Mouse (Mus musculus): Measurements from ENCODE around the gene Crybg1. TPM values are rescaled to one million over a fixed set of nuclear protein-coding genes. Genes with fewer than 3 reads are reported as not detected.
A peak's percentile ranks its signal among the peaks of the same experiment; 100 is the strongest.

Gene Crybg1
- total and polyA plus RNA-seq, 3 experiments, result 0.04 to 0.14 TPM; not detected in 1

DNA sequence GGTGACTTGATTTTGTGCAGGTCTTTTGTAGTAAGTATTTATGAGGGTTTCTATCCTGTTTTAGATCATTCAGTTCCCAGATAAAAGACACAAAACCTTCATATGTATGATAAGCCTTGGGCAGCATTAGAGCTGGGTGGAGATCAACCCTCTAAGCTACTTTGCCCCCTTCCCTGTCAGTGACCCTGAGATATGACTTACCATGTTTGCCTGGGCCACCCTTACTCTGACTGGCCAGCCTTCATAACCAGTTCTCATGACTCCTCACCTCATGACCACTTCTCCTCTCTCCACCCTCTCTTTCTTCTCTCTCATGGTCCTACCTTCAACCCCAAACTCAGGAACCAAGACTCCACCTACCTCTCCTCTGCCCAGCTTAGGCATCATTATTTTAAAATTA is 27.9 kb upstream of the Crybg1 start:
- Histone ChIP-seq H3K27ac (ENCODE audit: control insufficient read depth, low read depth, low read length) (no peak overlapping the region), H3K79me2 (ENCODE audit: control insufficient read depth, insufficient read depth, low read length, poor library complexity) (no peaks in the 10 kb centered on the region), H3K36me3 (ENCODE audit: control insufficient read depth in 1 of 2, insufficient read depth in 2 of 2, low read length in 2 of 2) (no peaks in the 10 kb centered on the region), H3K4me1 (ENCODE audit: control insufficient read depth in 1 of 2, insufficient read depth in 2 of 2, low read length in 2 of 2) (peaks cover 0 to 4% of the 10 kb centered on the region in 2 experiments; a peak in 1 of 4 replicates), H3K4me3 (ENCODE audit: control insufficient read depth in 1 of 2, insufficient read depth in 1 of 2, low read depth in 2 of 2, low read length in 2 of 2) (no peak overlapping the region), H3K27me3 (ENCODE audit: control insufficient read depth in 1 of 2, insufficient read depth in 2 of 2, low read length in 2 of 2) (peaks cover 0 to 7% of the 10 kb centered on the region in 2 experiments; a peak in 3 of 4 replicates), H3K9ac (ENCODE audit: control insufficient read depth, low read depth, low read length, poor library complexity, severe bottlenecking) (no peak overlapping the region), H3K9me3 (replicated peaks; ENCODE audit: insufficient read depth, low read length) (no peaks in the 10 kb centered on the region)
- no peak for DNase-seq (ENCODE audit: low read depth, low spot score)
- TF ChIP-seq USF1 (IDR thresholded peaks at IDR 0.05; ENCODE audit: low read depth, low read length) (no peak), E2F4 (IDR thresholded peaks at IDR 0.05; ENCODE audit: borderline replicate concordance, low read depth, low read length) (no peak), ZC3H11A (IDR thresholded peaks at IDR 0.05; ENCODE audit: low read depth, low read length) (no peak), GABPA (IDR thresholded peaks at IDR 0.05; ENCODE audit: low read depth, low read length) (no peak), GATA1 (IDR thresholded peaks at IDR 0.05; ENCODE audit: low read depth, low read length) (no peak), MAFK (IDR thresholded peaks at IDR 0.05; ENCODE audit: borderline replicate concordance, low read depth, low read length) (no peak), POLR2AphosphoS5 (IDR thresholded peaks at IDR 0.05; ENCODE audit: borderline replicate concordance, low read depth, low read length) (no peak), MEF2A (IDR thresholded peaks at IDR 0.05; ENCODE audit: extremely low read depth, insufficient replicate concordance, low read depth, low read length, poor library complexity, severe bottlenecking) (no peak), CHD2 (IDR thresholded peaks at IDR 0.05; ENCODE audit: low read length) (no peak), MXI1 (IDR thresholded peaks at IDR 0.05; ENCODE audit: low read depth, low read length) (no peak), TCF12 (IDR thresholded peaks at IDR 0.05; ENCODE audit: low read depth, low read length) (no peak), CTCF (IDR thresholded peaks at IDR 0.05 in 2 of 3, conservative IDR thresholded peaks at IDR 0.05 in 1 of 3; ENCODE audit: control insufficient read depth in 1 of 3, insufficient read depth in 1 of 3, low read depth in 2 of 3, low read length in 3 of 3, poor library complexity in 1 of 3, severe bottlenecking in 1 of 3) (no peak), BHLHE40 (IDR thresholded peaks at IDR 0.05; ENCODE audit: borderline replicate concordance, low read depth, low read length) (no peak)

DNA sequence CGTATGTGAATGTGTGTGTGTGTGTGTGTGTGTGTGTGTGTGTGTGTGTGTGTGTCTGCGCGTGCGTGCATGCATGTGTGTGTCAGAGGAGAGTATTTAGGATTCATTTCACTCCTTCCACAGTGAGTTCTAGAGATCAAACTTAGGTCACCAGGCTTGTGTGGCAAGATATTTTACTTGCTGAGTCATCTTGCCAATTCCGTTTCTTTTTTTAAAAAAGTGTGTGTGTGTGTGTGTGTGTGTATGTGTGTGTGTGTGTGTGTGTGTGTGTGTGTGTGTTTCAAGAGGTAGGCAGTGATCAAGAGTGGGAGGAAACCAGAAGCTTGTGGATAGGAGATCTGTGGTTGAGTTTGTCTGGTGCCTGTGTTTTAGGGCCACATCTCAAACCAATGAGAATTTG is 27.5 kb upstream of the Crybg1 start:
- no peak overlapping the region for H3K27ac ChIP-seq (ENCODE audit: control insufficient read depth, low read depth, low read length)
- no peak overlapping the region for H3K9ac ChIP-seq (ENCODE audit: control insufficient read depth, low read depth, low read length, poor library complexity, severe bottlenecking)
- TF ChIP-seq ZNF384 (IDR thresholded peaks at IDR 0.05; ENCODE audit: low read depth, low read length) (peak; percentile 25; the same call in 1 of the 2 replicates), ETS1 (IDR thresholded peaks at IDR 0.05; ENCODE audit: low read depth, low read length) (0 out of 2 replicates have a peak, but pooled peaks have one; percentile 13), CHD1 (IDR thresholded peaks at IDR 0.05; ENCODE audit: low read depth, low read length) (no peak)
- H3K9me3 ChIP-seq (replicated peaks; ENCODE audit: insufficient read depth, low read length), result no peaks in the 10 kb centered on the region
- H3K36me3 ChIP-seq (ENCODE audit: control insufficient read depth in 1 of 2, insufficient read depth in 2 of 2, low read length in 2 of 2), result no peaks in the 10 kb centered on the region
- peaks cover 0 to 5% of the 10 kb centered on the region in 2 experiments; a peak in 3 of 4 replicates for H3K27me3 ChIP-seq (ENCODE audit: control insufficient read depth in 1 of 2, insufficient read depth in 2 of 2, low read length in 2 of 2)
- no peak overlapping the region for H3K4me3 ChIP-seq (ENCODE audit: control insufficient read depth in 1 of 2, insufficient read depth in 1 of 2, low read depth in 2 of 2, low read length in 2 of 2)
- peaks cover 0 to 4% of the 10 kb centered on the region in 2 experiments; a peak in 1 of 4 replicates for H3K4me1 ChIP-seq (ENCODE audit: control insufficient read depth in 1 of 2, insufficient read depth in 2 of 2, low read length in 2 of 2)
- H3K79me2 ChIP-seq (ENCODE audit: control insufficient read depth, insufficient read depth, low read length, poor library complexity), result no peaks in the 10 kb centered on the region
- peak; percentile 16 for DNase-seq (ENCODE audit: low read depth, low spot score)
